Mouse (Mus musculus) MEL (cell line): ENCODE results near the gene Tmpo. TPM values are rescaled to one million over a fixed set of nuclear protein-coding genes. Genes with fewer than 3 reads are reported as not detected.
A peak's percentile ranks its signal among the peaks of the same experiment; 100 is the strongest.

Experiments
- DNase-seq: peaks from one replicate; pipeline ENCODE4 v3.0.0; 2011; ENCODE audit warnings: low read depth, low spot score
- H3K27ac ChIP-seq: 2 replicates; pipeline ENCODE4 v1.5.1; 2012; ENCODE audit warnings: low read depth, mild to moderate bottlenecking, control low read depth, low read length, moderate library complexity; ENCODE audit not compliant: control insufficient read depth
- H3K27me3 ChIP-seq, 2 experiments: fragments of 150-350 bp in 1 of 2; sonication (generic) in 1 of 2; 2 replicates each; pipeline ENCODE4 v1.6.1; 2012; ENCODE audit warnings: low read length in 2 of 2, mild to moderate bottlenecking in 2 of 2, improper control_type of control experiment in 1 of 2, moderate library complexity in 1 of 2; ENCODE audit not compliant: insufficient read depth in 2 of 2, control insufficient read depth in 1 of 2
- H3K36me3 ChIP-seq, 2 experiments: 2 replicates each; pipeline ENCODE4 v1.6.1; 2012 to 2014; ENCODE audit warnings: low read length in 2 of 2, improper control_type of control experiment in 1 of 2, inconsistent platforms in 1 of 2, mild to moderate bottlenecking in 1 of 2; ENCODE audit not compliant: insufficient read depth in 2 of 2, control insufficient read depth in 1 of 2
- H3K4me1 ChIP-seq, 2 experiments: fragments of 150-350 bp in 1 of 2; sonication (generic) in 1 of 2; 2 replicates each; pipeline ENCODE4 v1.6.1; 2012; ENCODE audit warnings: low read length in 2 of 2, improper control_type of control experiment in 1 of 2, mild to moderate bottlenecking in 1 of 2; ENCODE audit not compliant: insufficient read depth in 2 of 2, control insufficient read depth in 1 of 2
- H3K4me3 ChIP-seq, 2 experiments: fragments of 150-350 bp in 1 of 2; sonication (generic) in 1 of 2; 2 replicates each; pipeline ENCODE4 v1.5.1; 2012; ENCODE audit warnings: low read depth in 2 of 2, low read length in 2 of 2, mild to moderate bottlenecking in 2 of 2, moderate library complexity in 2 of 2, control low read depth in 1 of 2, improper control_type of control experiment in 1 of 2; ENCODE audit not compliant: control insufficient read depth in 1 of 2, insufficient read depth in 1 of 2
- H3K79me2 ChIP-seq: 2 replicates; pipeline ENCODE4 v1.6.1; 2012; ENCODE audit warnings: mild to moderate bottlenecking, low read length, moderate library complexity; ENCODE audit not compliant: control insufficient read depth, poor library complexity, insufficient read depth
- H3K9ac ChIP-seq: 2 replicates; pipeline ENCODE4 v1.6.1; 2012; ENCODE audit warnings: low read depth, mild to moderate bottlenecking, control low read depth, low read length, moderate library complexity; ENCODE audit not compliant: control insufficient read depth, poor library complexity, severe bottlenecking
- H3K9me3 ChIP-seq: fragments of 150-350 bp; sonication (generic); replicated peaks from 2 replicates; pipeline ENCODE4 v1.6.1; 2012; ENCODE audit warnings: mild to moderate bottlenecking, low read length, improper control_type of control experiment, moderate library complexity; ENCODE audit not compliant: insufficient read depth
- BHLHE40 ChIP-seq: IDR thresholded peaks from 2 replicates; pipeline ENCODE4 v1.6.1; 2012; ENCODE audit warnings: low read depth, mild to moderate bottlenecking, inconsistent platforms, low read length, improper control_type of control experiment, borderline replicate concordance
- E2F4 ChIP-seq: IDR thresholded peaks from 2 replicates; pipeline ENCODE4 v1.6.1; 2011; ENCODE audit warnings: low read depth, low read length, improper control_type of control experiment, borderline replicate concordance
- ELF1 ChIP-seq: IDR thresholded peaks from 2 replicates; pipeline ENCODE4 v1.6.1; 2014; ENCODE audit warnings: low read depth, mild to moderate bottlenecking, inconsistent platforms, low read length, improper control_type of control experiment, moderate library complexity
- EP300 ChIP-seq, 2 experiments: IDR thresholded peaks; 2 replicates each; pipeline ENCODE4 v1.6.1; 2011; ENCODE audit warnings: improper control_type of control experiment in 2 of 2, low read length in 2 of 2, low read depth in 1 of 2, mild to moderate bottlenecking in 1 of 2
- ETS1 ChIP-seq: IDR thresholded peaks from 2 replicates; pipeline ENCODE4 v1.6.1; 2012; ENCODE audit warnings: low read depth, mild to moderate bottlenecking, inconsistent platforms, low read length, improper control_type of control experiment, moderate library complexity
- HCFC1 ChIP-seq: IDR thresholded peaks from 2 replicates; pipeline ENCODE4 v1.6.1; 2012; ENCODE audit warnings: low read depth, mild to moderate bottlenecking, inconsistent platforms, low read length, improper control_type of control experiment, moderate library complexity
- JUND ChIP-seq: IDR thresholded peaks from 2 replicates; pipeline ENCODE4 v1.6.1; 2011; ENCODE audit warnings: low read depth, mild to moderate bottlenecking, improper control_type of control experiment, low read length
- KAT2A ChIP-seq: conservative IDR thresholded peaks from 2 replicates; pipeline ENCODE4 v1.6.1; 2012; ENCODE audit warnings: low read depth, low read length, improper control_type of control experiment, inconsistent platforms
- MXI1 ChIP-seq: IDR thresholded peaks from 2 replicates; pipeline ENCODE4 v1.6.1; 2011; ENCODE audit warnings: mild to moderate bottlenecking, low read depth, low read length, improper control_type of control experiment
- MYB ChIP-seq: IDR thresholded peaks from 2 replicates; pipeline ENCODE4 v1.6.1; 2011; ENCODE audit warnings: mild to moderate bottlenecking, low read depth, low read length, improper control_type of control experiment
- NELFE ChIP-seq: IDR thresholded peaks from 2 replicates; pipeline ENCODE4 v1.6.1; 2011; ENCODE audit warnings: low read depth, low read length, improper control_type of control experiment
- POLR2A ChIP-seq, 2 experiments: IDR thresholded peaks; 2 replicates each; pipeline ENCODE4 v1.6.1; 2011 to 2012; ENCODE audit warnings: low read length in 2 of 2, mild to moderate bottlenecking in 2 of 2, control low read depth in 1 of 2, improper control_type of control experiment in 1 of 2, low read depth in 1 of 2, moderate library complexity in 1 of 2; ENCODE audit not compliant: control insufficient read depth in 1 of 2, insufficient read depth in 1 of 2, poor library complexity in 1 of 2
- POLR2AphosphoS2 ChIP-seq: IDR thresholded peaks from 2 replicates; pipeline ENCODE4 v1.6.1; 2011; ENCODE audit warnings: low read length, improper control_type of control experiment
- POLR2AphosphoS5 ChIP-seq: IDR thresholded peaks from 2 replicates; pipeline ENCODE4 v1.6.1; 2012; ENCODE audit warnings: low read depth, borderline replicate concordance, mild to moderate bottlenecking, inconsistent platforms, low read length, moderate library complexity, mixed read lengths
- RCOR1 ChIP-seq: IDR thresholded peaks from 2 replicates; pipeline ENCODE4 v1.6.1; 2012; ENCODE audit warnings: low read depth, mild to moderate bottlenecking, inconsistent platforms, low read length, improper control_type of control experiment
- SMC3 ChIP-seq: IDR thresholded peaks from 2 replicates; pipeline ENCODE4 v1.6.1; 2011; ENCODE audit warnings: low read depth, low read length, improper control_type of control experiment
- TAL1 ChIP-seq: IDR thresholded peaks from 2 replicates; pipeline ENCODE4 v1.6.1; 2012; ENCODE audit warnings: mild to moderate bottlenecking, inconsistent platforms, low read length, moderate library complexity, mixed read lengths
- UBTF ChIP-seq: IDR thresholded peaks from 2 replicates; pipeline ENCODE4 v1.6.1; 2012; ENCODE audit warnings: low read depth, mild to moderate bottlenecking, inconsistent platforms, low read length, improper control_type of control experiment, moderate library complexity, borderline replicate concordance; ENCODE audit not compliant: insufficient read depth
- USF1 ChIP-seq: IDR thresholded peaks from 2 replicates; pipeline ENCODE4 v1.6.1; 2014; ENCODE audit warnings: low read depth, mild to moderate bottlenecking, inconsistent platforms, low read length, improper control_type of control experiment, moderate library complexity
- ZNF384 ChIP-seq: IDR thresholded peaks from 2 replicates; pipeline ENCODE4 v1.6.1; 2012; ENCODE audit warnings: low read depth, mild to moderate bottlenecking, inconsistent platforms, low read length, improper control_type of control experiment
- polyA plus RNA-seq, 2 experiments: library from polyadenylated mRNA; stranded (reverse) in 1 of 2; unstranded in 1 of 2; fragments of >175 nt in 1 of 2; fragments of >200 nt in 1 of 2; gene quantifications; 2 replicates each; pipeline versions ENCODE4 v1.2.1 to v1.2.4; 2012; ENCODE audit warnings: low replicate concordance in 2 of 2, low read depth in 1 of 2; ENCODE audit not compliant: insufficient read length in 2 of 2, insufficient read depth in 1 of 2, missing spikeins in 1 of 2
- total RNA-seq: library from RNA; depleted of rRNA; stranded (reverse); fragments of 300-350 nt; gene quantifications from 2 replicates; pipeline ENCODE4 v1.2.3, GENCODE M21; 2012; rRNA removed

Gene Tmpo
- 211 and 225 TPM in 2 replicates for total RNA-seq
- 100 to 1,000 TPM; 215 to 219 TPM for polyA plus RNA-seq

- Histone ChIP-seq H3K4me1 (peaks cover 2 to 11% of the 10 kb centered on the region in 2 experiments; a peak in 3 of 4 replicates), H3K36me3 (peaks cover 0 to 6% of the 10 kb centered on the region in 2 experiments; a peak in 1 of 4 replicates), H3K9ac (peak within 1 kb of the TSS; percentile 99), H3K4me3 (peak within 1 kb of the TSS; percentile 53 to 79), H3K9me3 (no peaks in the 10 kb centered on the region), H3K79me2 (peaks cover 3% of the 10 kb centered on the region; the same call in 1 of the 2 replicates), H3K27ac (peak within 1 kb of the TSS; percentile 100), H3K27me3 (no peaks in the 10 kb centered on the region)
- no peak for DNase-seq
- TF ChIP-seq MXI1 (no peak), POLR2AphosphoS5 (no peak), EP300 (IDR thresholded peaks at IDR 0.05; ENCODE audit: low read depth in 1 of 2, low read length in 2 of 2) (no peak), UBTF (peak; percentile 27; the same call in 1 of the 2 replicates)
Observed at GRCm38 (mm10) chr10:91180761-91181460, at the start of gene Tmpo. Gene Tmpo, minus strand, starts transcription at chr10:91181315.

DNA sequence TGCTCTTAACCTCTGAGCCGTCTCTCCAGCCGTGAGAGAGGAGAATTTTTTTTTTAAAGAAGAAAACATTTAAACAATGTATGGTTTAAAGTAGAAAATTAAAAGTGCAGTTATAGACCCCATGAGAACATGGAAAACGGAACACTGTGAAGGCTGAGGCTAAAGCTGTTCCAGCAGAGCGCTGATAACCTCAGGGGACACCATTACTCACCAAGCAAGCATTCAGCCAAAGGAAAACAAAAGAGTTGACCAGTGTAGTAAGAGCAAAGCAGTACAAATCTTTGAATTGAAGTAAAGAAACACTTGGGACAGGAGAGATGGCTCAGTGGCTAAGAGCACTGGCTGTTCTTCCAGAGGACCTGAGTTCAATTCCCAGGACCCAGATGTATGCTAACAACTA lies 49.3 kb upstream of the Tmpo start:
- H3K79me2 ChIP-seq: no peaks in the 10 kb centered on the region
- H3K4me3 ChIP-seq: no peak overlapping the region
- no peak for DNase-seq
- no peaks in the 10 kb centered on the region for H3K4me1 ChIP-seq
- H3K9ac ChIP-seq: no peak overlapping the region
- no peaks in the 10 kb centered on the region for H3K9me3 ChIP-seq
- peaks cover 0 to 4% of the 10 kb centered on the region in 2 experiments; a peak in 1 of 4 replicates for H3K27me3 ChIP-seq
- no peak overlapping the region for H3K27ac ChIP-seq
- no peaks in the 10 kb centered on the region for H3K36me3 ChIP-seq
- TF ChIP-seq EP300 (IDR thresholded peaks at IDR 0.05; ENCODE audit: low read depth in 1 of 2, low read length in 2 of 2): no peak
- no peak for TF ChIP-seq SMC3
- no peak for TF ChIP-seq MYB
- no peak for TF ChIP-seq E2F4
- no peak for TF ChIP-seq ELF1
- TF ChIP-seq POLR2AphosphoS5: no peak
- no peak for TF ChIP-seq TAL1
- no peak for TF ChIP-seq POLR2AphosphoS2
- no peak for TF ChIP-seq POLR2A (IDR thresholded peaks at IDR 0.05; ENCODE audit: control insufficient read depth in 1 of 2, insufficient read depth in 1 of 2, low read depth in 1 of 2, low read length in 2 of 2, poor library complexity in 1 of 2)

DNA sequence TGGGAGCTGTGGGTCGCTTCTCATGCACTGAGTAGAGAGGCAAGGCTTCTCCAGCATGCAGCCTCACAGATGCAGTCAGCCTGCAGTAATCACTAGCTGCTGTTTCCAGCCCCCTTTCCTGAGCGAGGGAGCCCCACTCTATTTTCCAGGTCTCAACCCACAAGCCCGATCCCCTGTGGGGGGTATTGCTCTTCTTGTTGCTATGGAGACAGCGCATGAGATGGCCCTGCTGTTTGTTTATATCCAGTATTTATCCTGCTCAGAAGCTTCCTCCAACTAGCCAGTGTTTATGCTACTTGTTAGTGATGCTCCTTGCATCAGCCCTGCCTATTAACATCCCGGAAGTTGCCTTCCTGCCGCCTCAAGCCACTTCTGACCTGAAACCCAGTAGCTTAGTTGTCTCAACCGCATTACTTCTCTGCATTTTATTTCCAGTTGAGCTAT lies 48.4 kb upstream of the Tmpo start:
- Histone ChIP-seq H3K27ac (no peak overlapping the region), H3K9me3 (no peaks in the 10 kb centered on the region), H3K79me2 (no peaks in the 10 kb centered on the region), H3K36me3 (no peaks in the 10 kb centered on the region), H3K27me3 (peaks cover 0 to 4% of the 10 kb centered on the region in 2 experiments; a peak in 1 of 4 replicates), H3K9ac (no peak overlapping the region), H3K4me1 (no peaks in the 10 kb centered on the region), H3K4me3 (no peak overlapping the region)
- TF ChIP-seq SMC3: no peak
- TF ChIP-seq POLR2A (IDR thresholded peaks at IDR 0.05; ENCODE audit: control insufficient read depth in 1 of 2, insufficient read depth in 1 of 2, low read depth in 1 of 2, low read length in 2 of 2, poor library complexity in 1 of 2): no peak
- TF ChIP-seq BHLHE40: no peak
- TF ChIP-seq POLR2AphosphoS2: no peak
- no peak for TF ChIP-seq TAL1
- no peak for TF ChIP-seq RCOR1
- no peak for TF ChIP-seq HCFC1
- TF ChIP-seq USF1: no peak
- TF ChIP-seq POLR2AphosphoS5: no peak
- TF ChIP-seq EP300 (IDR thresholded peaks at IDR 0.05; ENCODE audit: low read depth in 1 of 2, low read length in 2 of 2): no peak
- no peak for TF ChIP-seq JUND
- no peak for TF ChIP-seq ELF1
- TF ChIP-seq ZNF384: no peak
- no peak for TF ChIP-seq NELFE
- TF ChIP-seq ETS1: no peak
- TF ChIP-seq KAT2A: no peak
- no peak for DNase-seq
